Mouse (Mus musculus): ENCODE data around the gene 9130230L23Rik.

DNA sequence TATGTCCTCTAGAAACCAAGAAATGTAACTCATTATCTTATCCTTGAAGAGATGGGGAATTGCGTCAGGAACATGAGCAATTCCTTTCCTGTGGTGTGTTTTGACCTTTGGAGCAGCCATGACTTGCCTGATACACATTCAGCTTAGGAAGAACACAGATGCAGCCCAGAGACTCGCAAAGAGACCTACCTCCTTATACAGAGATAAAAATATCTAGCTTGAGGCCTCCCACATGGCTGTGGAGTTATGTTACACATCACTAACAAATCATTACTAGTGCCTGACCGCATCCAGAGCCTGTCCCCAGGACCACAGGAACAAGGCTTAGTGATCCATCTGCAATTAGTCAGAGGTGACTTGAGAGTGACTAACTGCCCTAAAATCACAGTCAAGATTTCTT lies 42.3 kb upstream of the 9130230L23Rik start:
- TF ChIP-seq POLR2A (IDR thresholded peaks at IDR 0.05; ENCODE audit: insufficient read depth, low read depth, low read length) (no peak), CTCF (IDR thresholded peaks at IDR 0.05; ENCODE audit: insufficient read depth, low read depth, low read length) (no peak)
